Mouse (Mus musculus) neural tube, embryonic 15.5 days (tissue): ENCODE measurements around the gene Faf1. TPM values are rescaled to one million over a fixed set of nuclear protein-coding genes. Genes with fewer than 3 reads are reported as not detected.
A peak's percentile ranks its signal among the peaks of the same experiment; 100 is the strongest.

Experiments used
- ATAC-seq: fragments of 200-750 bp; cut with Nextera tagmentation; 2 replicates; pipeline ENCODE4 v1.8.0; 2017; ENCODE audit warnings: mild to moderate bottlenecking, moderate TSS enrichment, moderate library complexity; ENCODE audit not compliant: low FRiP score
- H3K27ac ChIP-seq: fragments of 300-500 bp; sonication (generic); replicated peaks from 2 replicates; pipeline ENCODE4 v1.5.1; 2015; ENCODE audit warnings: mild to moderate bottlenecking, inconsistent platforms
- H3K27me3 ChIP-seq: fragments of 300-500 bp; sonication (generic); replicated peaks from 2 replicates; pipeline ENCODE4 v1.6.1; 2015; ENCODE audit warnings: inconsistent platforms
- H3K36me3 ChIP-seq: fragments of 300-500 bp; sonication (generic); 2 replicates; pipeline ENCODE4 v1.6.1; 2015; ENCODE audit warnings: inconsistent platforms
- H3K4me1 ChIP-seq: fragments of 300-500 bp; sonication (generic); 2 replicates; pipeline ENCODE4 v1.6.1; 2015; ENCODE audit warnings: inconsistent platforms
- H3K4me2 ChIP-seq: fragments of 300-500 bp; sonication (generic); 2 replicates; pipeline ENCODE4 v1.6.1; 2015; ENCODE audit warnings: inconsistent platforms, mild to moderate bottlenecking, moderate library complexity
- H3K4me3 ChIP-seq: fragments of 300-500 bp; sonication (generic); replicated peaks from 2 replicates; pipeline ENCODE4 v1.5.1; 2015; ENCODE audit warnings: mild to moderate bottlenecking, inconsistent platforms
- H3K9ac ChIP-seq: fragments of 300-500 bp; sonication (generic); replicated peaks from 2 replicates; pipeline ENCODE4 v1.6.1; 2015; ENCODE audit warnings: mild to moderate bottlenecking, inconsistent platforms
- H3K9me3 ChIP-seq: fragments of 300-500 bp; sonication (generic); replicated peaks from 2 replicates; pipeline ENCODE4 v1.6.1; 2016; ENCODE audit warnings: inconsistent platforms
- WGBS: fragments of 180-500 bp; shearing (Covaris S2); methylation state at CpG from one replicate; pipeline ENCODE4 v1.1.7; 2015; ENCODE audit warnings: mixed read lengths; 5-methylcytosine and 5-hydroxymethylcytosine counted together
- polyA plus RNA-seq: library from polyadenylated mRNA; unstranded; fragments of >200 nt; fragmentation: Nextera tagmentation; extraction: Ambion mirVana; gene quantifications from 2 replicates; pipeline ENCODE4 v1.2.1, GENCODE M21; 2015

Faf1 gene
- polyA plus RNA-seq, 1 experiment from 2014 or later, result 30.9 TPM

- Histone ChIP-seq H3K36me3 (no peaks in the 10 kb centered on the region; the same call in 1 of the 2 replicates), H3K27me3 (no peaks in the 10 kb centered on the region), H3K4me1 (no peaks in the 10 kb centered on the region), H3K4me3 (no peak overlapping the region), H3K27ac (no peak overlapping the region), H3K9me3 (no peaks in the 10 kb centered on the region), H3K9ac (no peak overlapping the region), H3K4me2 (no peak overlapping the region)
- ATAC-seq, result no peak
- WGBS, result 13% methylated on average over 2 of the region's 2 CpGs
These were observed 52.9 kb downstream of the Faf1 start for GRCm38 (mm10) chr4:109729281-109729680.

- H3K36me3 ChIP-seq, result no peaks in the 10 kb centered on the region
- WGBS, result 64% methylated on average over 1 of the region's 1 CpGs
- no peak for ATAC-seq
- no peak overlapping the region for H3K9ac ChIP-seq
- no peaks in the 10 kb centered on the region for H3K9me3 ChIP-seq
- H3K27me3 ChIP-seq, result no peaks in the 10 kb centered on the region
- H3K27ac ChIP-seq, result no peak overlapping the region
- no peak overlapping the region for H3K4me2 ChIP-seq
- H3K4me3 ChIP-seq, result no peak overlapping the region
- no peaks in the 10 kb centered on the region for H3K4me1 ChIP-seq
These were observed 59.4 kb downstream of the Faf1 start for GRCm38 (mm10) chr4:109735754-109736153.

- Histone ChIP-seq H3K4me2 (no peak overlapping the region), H3K4me3 (no peak overlapping the region), H3K4me1 (no peaks in the 10 kb centered on the region), H3K27me3 (no peaks in the 10 kb centered on the region), H3K27ac (no peak overlapping the region), H3K9me3 (no peaks in the 10 kb centered on the region), H3K36me3 (no peaks in the 10 kb centered on the region), H3K9ac (no peak overlapping the region)
- ATAC-seq, result no peak
- 70% methylated on average over 2 of the region's 2 CpGs for WGBS
These were observed 67.6 kb downstream of the Faf1 start for GRCm38 (mm10) chr4:109743984-109744383.

GRCm38 (mm10) chr4:109759031-109759430, 82.6 kb downstream of the Faf1 start:
- no peaks in the 10 kb centered on the region for H3K36me3 ChIP-seq
- no peaks in the 10 kb centered on the region for H3K27me3 ChIP-seq
- no peak overlapping the region for H3K9ac ChIP-seq
- no peak overlapping the region for H3K27ac ChIP-seq
- no peak for ATAC-seq
- H3K4me1 ChIP-seq, result no peaks in the 10 kb centered on the region
- H3K4me2 ChIP-seq, result no peak overlapping the region
- H3K9me3 ChIP-seq, result no peaks in the 10 kb centered on the region
- WGBS, result 23% methylated on average over 2 of the region's 2 CpGs
- H3K4me3 ChIP-seq, result no peak overlapping the region

GRCm38 (mm10) chr4:109759901-109760300, 83.5 kb downstream of the Faf1 start:
- no peaks in the 10 kb centered on the region for H3K9me3 ChIP-seq
- no peak overlapping the region for H3K27ac ChIP-seq
- H3K4me3 ChIP-seq, result no peak overlapping the region
- WGBS, result 45% methylated on average over 2 of the region's 2 CpGs
- no peak for ATAC-seq
- no peaks in the 10 kb centered on the region for H3K36me3 ChIP-seq
- no peak overlapping the region for H3K9ac ChIP-seq
- H3K27me3 ChIP-seq, result no peaks in the 10 kb centered on the region
- H3K4me1 ChIP-seq, result no peaks in the 10 kb centered on the region
- no peak overlapping the region for H3K4me2 ChIP-seq

GRCm38 (mm10) chr4:109760501-109760900, 84.1 kb downstream of the Faf1 start:
- H3K9me3 ChIP-seq, result no peaks in the 10 kb centered on the region
- no peak overlapping the region for H3K4me3 ChIP-seq
- no peaks in the 10 kb centered on the region for H3K4me1 ChIP-seq
- no peaks in the 10 kb centered on the region for H3K27me3 ChIP-seq
- H3K27ac ChIP-seq, result no peak overlapping the region
- no peak for ATAC-seq
- H3K36me3 ChIP-seq, result no peaks in the 10 kb centered on the region
- H3K9ac ChIP-seq, result no peak overlapping the region
- 73% methylated on average over 3 of the region's 3 CpGs for WGBS
- no peak overlapping the region for H3K4me2 ChIP-seq

DNA sequence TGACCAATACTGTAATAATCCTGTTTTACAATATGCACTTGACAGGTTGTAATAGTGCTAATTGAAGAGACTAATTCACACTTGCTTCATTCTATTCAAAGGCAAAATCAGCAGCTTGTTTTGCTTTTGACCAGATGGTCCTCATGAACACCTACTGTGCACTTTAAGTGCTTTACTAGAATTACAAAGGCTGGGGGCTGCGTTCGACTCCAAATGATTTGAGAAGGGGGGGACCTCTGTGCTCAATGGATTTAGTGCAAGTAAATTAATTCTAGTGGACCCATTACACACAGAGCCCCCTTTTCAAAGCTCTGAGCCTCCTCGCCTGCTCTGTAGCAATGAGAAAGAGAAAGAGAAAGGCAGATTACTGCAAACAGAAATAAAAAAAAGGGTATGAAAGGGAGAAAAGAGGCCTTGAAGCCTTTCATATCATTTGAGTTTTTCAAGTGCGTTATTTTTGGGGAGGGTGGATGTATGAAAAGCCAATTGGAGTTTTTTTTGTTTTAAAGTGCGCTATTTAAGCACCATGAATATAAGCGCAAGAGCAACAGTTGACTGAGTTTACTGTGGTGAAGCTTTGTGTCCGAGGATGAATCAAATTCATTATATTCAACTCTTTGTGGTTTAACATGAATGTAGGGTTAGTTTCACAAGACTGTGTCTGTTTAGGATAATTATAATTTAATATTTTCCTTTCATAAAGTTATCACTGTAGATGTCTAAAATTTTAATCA, 86.5 kb downstream of the Faf1 start:
- peak; percentile 65; the same call in 1 of the 2 replicates for ATAC-seq
- Histone ChIP-seq H3K27ac (no peak overlapping the region), H3K4me2 (no peak overlapping the region), H3K4me3 (no peak overlapping the region), H3K4me1 (no peaks in the 10 kb centered on the region), H3K9ac (no peak overlapping the region), H3K36me3 (no peaks in the 10 kb centered on the region), H3K9me3 (no peaks in the 10 kb centered on the region), H3K27me3 (no peaks in the 10 kb centered on the region)
- 12% methylated on average over 7 of the region's 7 CpGs for WGBS

DNA sequence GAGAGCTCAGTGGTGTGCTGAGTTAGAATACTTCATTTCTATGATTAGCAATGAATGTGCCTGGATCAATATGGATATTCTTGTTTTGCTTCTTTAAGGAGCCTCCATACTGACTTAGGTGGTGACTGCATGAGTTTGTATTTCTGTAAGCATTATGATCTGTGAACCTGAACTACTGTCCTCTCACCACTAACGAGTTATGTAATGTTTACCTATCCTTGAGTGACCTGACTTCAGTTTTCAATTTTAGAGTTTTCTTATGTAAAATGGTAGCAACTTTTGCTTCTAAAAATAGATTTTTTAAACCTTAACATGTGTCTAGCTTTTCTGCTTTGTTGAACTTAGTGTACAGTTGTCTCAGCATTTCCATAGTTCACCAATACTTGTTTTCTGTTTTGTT, 92.7 kb downstream of the Faf1 start:
- Histone ChIP-seq H3K9me3 (no peaks in the 10 kb centered on the region), H3K27ac (no peak overlapping the region), H3K36me3 (no peaks in the 10 kb centered on the region), H3K4me3 (no peak overlapping the region), H3K4me2 (no peak overlapping the region), H3K9ac (no peak overlapping the region), H3K27me3 (no peaks in the 10 kb centered on the region), H3K4me1 (no peaks in the 10 kb centered on the region)
- WGBS, result 88% methylated on average over 1 of the region's 1 CpGs
- no peak for ATAC-seq

- no peak for ATAC-seq
- 70% methylated on average over 4 of the region's 4 CpGs for WGBS
- Histone ChIP-seq H3K4me2 (no peak overlapping the region), H3K4me3 (no peak overlapping the region), H3K4me1 (no peaks in the 10 kb centered on the region), H3K36me3 (no peaks in the 10 kb centered on the region), H3K9me3 (no peaks in the 10 kb centered on the region), H3K27me3 (no peaks in the 10 kb centered on the region), H3K27ac (no peak overlapping the region), H3K9ac (no peak overlapping the region)
These were observed 106.3 kb downstream of the Faf1 start for GRCm38 (mm10) chr4:109782577-109783114.

GRCm38 (mm10) chr4:109789347-109790001, 113.1 kb downstream of the Faf1 start:
- Histone ChIP-seq H3K9ac (no peak overlapping the region), H3K36me3 (no peaks in the 10 kb centered on the region), H3K4me3 (no peak overlapping the region), H3K9me3 (no peaks in the 10 kb centered on the region), H3K4me1 (peaks cover 5% of the 10 kb centered on the region; the same call in 1 of the 2 replicates), H3K4me2 (no peak overlapping the region), H3K27me3 (no peaks in the 10 kb centered on the region), H3K27ac (no peak overlapping the region)
- 17% methylated on average over 4 of the region's 4 CpGs for WGBS
- no peak for ATAC-seq

- 53% methylated on average over 2 of the region's 2 CpGs for WGBS
These were observed 115.9 kb downstream of the Faf1 start for GRCm38 (mm10) chr4:109792331-109792730.

GRCm38 (mm10) chr4:109793072-109793471, 116.7 kb downstream of the Faf1 start:
- no peaks in the 10 kb centered on the region for H3K27me3 ChIP-seq
- H3K4me3 ChIP-seq, result no peak overlapping the region
- no peaks in the 10 kb centered on the region for H3K36me3 ChIP-seq
- H3K9ac ChIP-seq, result no peak overlapping the region
- H3K27ac ChIP-seq, result no peak overlapping the region
- ATAC-seq, result no peak
- WGBS, result 87% methylated on average over 2 of the region's 2 CpGs
- no peak overlapping the region for H3K4me2 ChIP-seq
- peaks cover 5% of the 10 kb centered on the region; the same call in 1 of the 2 replicates for H3K4me1 ChIP-seq
- H3K9me3 ChIP-seq, result no peaks in the 10 kb centered on the region

More at GRCm38 (mm10) chr4:109792331-109792730, 115.9 kb downstream of the Faf1 start:
- peaks cover 5% of the 10 kb centered on the region; the same call in 1 of the 2 replicates for H3K4me1 ChIP-seq
- H3K27ac ChIP-seq, result no peak overlapping the region
- H3K27me3 ChIP-seq, result no peaks in the 10 kb centered on the region
- ATAC-seq, result no peak
- H3K9me3 ChIP-seq, result no peaks in the 10 kb centered on the region
- H3K9ac ChIP-seq, result no peak overlapping the region
- no peak overlapping the region for H3K4me3 ChIP-seq
- H3K4me2 ChIP-seq, result no peak overlapping the region
- H3K36me3 ChIP-seq, result no peaks in the 10 kb centered on the region
